Mouse (Mus musculus) stomach, embryonic 16.5 days (tissue): ENCODE measurements at regions not wholly inside any gene's neighbourhood (a gene's known extent, or its start where the extent isn't known, plus 50 kb on each side); places are given as distances from the start of the nearest gene placed in this dataset.

ENCODE experiments used
- ATAC-seq: fragments of 200-750 bp; cut with Nextera tagmentation; 2 replicates; pipeline ENCODE4 v1.8.0; 2017; ENCODE audit warnings: moderate number of reproducible peaks, moderate TSS enrichment; ENCODE audit not compliant: insufficient read depth, low FRiP score
- H3K27ac ChIP-seq: fragments of 300-500 bp; sonication (generic); 2 replicates; pipeline ENCODE4 v1.5.1; 2014; ENCODE audit warnings: low read length
- H3K27me3 ChIP-seq: fragments of 300-500 bp; sonication (generic); 2 replicates; pipeline ENCODE4 v1.6.1; 2014; ENCODE audit warnings: low read length, control low read depth, mixed read lengths; ENCODE audit not compliant: control insufficient read depth, insufficient read depth
- H3K36me3 ChIP-seq: fragments of 300-500 bp; sonication (generic); 2 replicates; pipeline ENCODE4 v1.6.1; 2014; ENCODE audit warnings: low read length; ENCODE audit not compliant: control insufficient read depth, insufficient read depth
- H3K4me1 ChIP-seq: fragments of 300-500 bp; sonication (generic); 2 replicates; pipeline ENCODE4 v1.6.1; 2014; ENCODE audit warnings: low read length, control low read depth, mixed read lengths; ENCODE audit not compliant: control insufficient read depth, insufficient read depth
- H3K4me2 ChIP-seq: fragments of 300-500 bp; sonication (generic); 2 replicates; pipeline ENCODE4 v1.6.1; 2014; ENCODE audit warnings: low read depth, low read length, mixed read lengths
- H3K4me3 ChIP-seq: fragments of 300-500 bp; sonication (generic); replicated peaks from 2 replicates; pipeline ENCODE4 v1.5.1; 2014; ENCODE audit warnings: mild to moderate bottlenecking, low read length
- H3K9ac ChIP-seq: fragments of 300-500 bp; sonication (generic); 2 replicates; pipeline ENCODE4 v1.6.1; 2014; ENCODE audit warnings: low read length
- H3K9me3 ChIP-seq: fragments of 300-500 bp; sonication (generic); replicated peaks from 2 replicates; pipeline ENCODE4 v1.6.1; 2016; ENCODE audit warnings: low read length, control low read depth; ENCODE audit not compliant: control insufficient read depth
- WGBS: fragments of 180-500 bp; shearing (Covaris S2); extraction: QIAGEN DNeasy Blood & Tissue Kit; methylation state at CpG from one replicate; pipeline ENCODE4 v1.1.7; 2014; 5-methylcytosine and 5-hydroxymethylcytosine counted together

- 97% methylated on average over 12 of the region's 12 CpGs for WGBS
- H3K27me3 ChIP-seq = no peaks in the 10 kb centered on the region
- no peak overlapping the region for H3K4me3 ChIP-seq
- ATAC-seq = no peak
- no peak overlapping the region for H3K4me2 ChIP-seq
- H3K9me3 ChIP-seq = no peaks in the 10 kb centered on the region
- H3K27ac ChIP-seq = no peak overlapping the region
- H3K9ac ChIP-seq = no peak overlapping the region
- no peaks in the 10 kb centered on the region for H3K4me1 ChIP-seq
- no peaks in the 10 kb centered on the region for H3K36me3 ChIP-seq
Measured at GRCm38 (mm10) chr17:51362271-51362670, 183.1 kb upstream of the Tbc1d5 start.

DNA sequence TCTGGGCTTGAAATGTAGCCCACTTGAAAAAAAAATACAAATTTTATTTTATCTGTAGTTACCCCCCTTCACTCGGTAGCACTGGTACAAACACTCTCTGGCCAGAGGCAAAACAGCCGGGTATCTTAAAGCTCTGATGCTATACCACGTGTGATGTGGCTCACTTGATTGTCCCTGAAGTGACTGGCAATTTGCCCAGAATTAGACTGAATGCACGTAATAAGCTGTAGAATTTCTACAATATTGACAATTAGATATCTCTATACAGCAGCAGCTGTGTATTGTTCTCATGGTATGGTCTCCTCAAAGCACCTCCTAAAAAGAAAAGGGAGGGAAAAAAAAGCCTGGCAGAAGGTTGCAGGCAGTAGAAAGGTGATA is 179.2 kb upstream of the Tbc1d5 start:
- no peaks in the 10 kb centered on the region for H3K36me3 ChIP-seq
- no peak overlapping the region for H3K27ac ChIP-seq
- no peak overlapping the region for H3K4me3 ChIP-seq
- peak; percentile 60; the same call in 1 of the 2 replicates for ATAC-seq
- H3K9me3 ChIP-seq = no peaks in the 10 kb centered on the region
- no peaks in the 10 kb centered on the region for H3K4me1 ChIP-seq
- 20% methylated on average over 4 of the region's 4 CpGs for WGBS
- H3K4me2 ChIP-seq = no peak overlapping the region
- no peaks in the 10 kb centered on the region for H3K27me3 ChIP-seq
- no peak overlapping the region for H3K9ac ChIP-seq

- H3K4me3 ChIP-seq = no peak overlapping the region
- no peak for ATAC-seq
- H3K4me1 ChIP-seq = no peaks in the 10 kb centered on the region
- 54% methylated on average over 5 of the region's 5 CpGs for WGBS
- H3K9me3 ChIP-seq = no peaks in the 10 kb centered on the region
- H3K4me2 ChIP-seq = no peak overlapping the region
- no peak overlapping the region for H3K27ac ChIP-seq
- H3K27me3 ChIP-seq = no peaks in the 10 kb centered on the region
- H3K36me3 ChIP-seq = no peaks in the 10 kb centered on the region
- no peak overlapping the region for H3K9ac ChIP-seq
Measured at GRCm38 (mm10) chr17:51357690-51358361, 178.7 kb upstream of the Tbc1d5 start.

- Histone ChIP-seq H3K4me3 (no peak overlapping the region), H3K9ac (no peak overlapping the region), H3K27ac (no peak overlapping the region), H3K9me3 (no peaks in the 10 kb centered on the region), H3K4me1 (no peaks in the 10 kb centered on the region), H3K27me3 (no peaks in the 10 kb centered on the region), H3K36me3 (no peaks in the 10 kb centered on the region), H3K4me2 (no peak overlapping the region)
- 80% methylated on average over 8 of the region's 8 CpGs for WGBS
- ATAC-seq = no peak
Measured at GRCm38 (mm10) chr17:51356447-51356846, 177.3 kb upstream of the Tbc1d5 start.

DNA sequence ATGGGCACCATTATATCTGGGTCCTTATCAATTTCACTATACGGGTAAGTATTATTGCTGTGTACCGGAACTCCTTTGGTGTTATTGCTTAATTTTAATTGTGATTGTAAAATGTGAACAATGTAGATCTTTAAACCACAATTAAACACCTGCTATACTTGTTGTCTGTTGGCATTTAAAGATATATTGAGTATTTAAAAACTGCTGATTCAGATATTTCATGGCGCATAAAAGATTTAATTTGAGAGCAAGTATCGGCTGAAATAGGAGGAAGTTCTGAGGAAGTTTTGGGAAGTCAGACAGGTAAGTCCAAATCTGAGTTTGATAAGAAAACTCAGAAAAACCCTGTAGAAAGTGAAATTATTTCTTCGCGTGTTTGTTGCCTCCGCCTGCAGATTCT is 142.7 kb upstream of the Tbc1d5 start:
- Histone ChIP-seq H3K27ac (no peak overlapping the region), H3K9me3 (no peaks in the 10 kb centered on the region), H3K4me2 (no peak overlapping the region), H3K4me1 (no peaks in the 10 kb centered on the region), H3K9ac (no peak overlapping the region), H3K36me3 (no peaks in the 10 kb centered on the region), H3K4me3 (no peak overlapping the region), H3K27me3 (no peaks in the 10 kb centered on the region)
- no peak for ATAC-seq
- WGBS = 70% methylated on average over 7 of the region's 7 CpGs

DNA sequence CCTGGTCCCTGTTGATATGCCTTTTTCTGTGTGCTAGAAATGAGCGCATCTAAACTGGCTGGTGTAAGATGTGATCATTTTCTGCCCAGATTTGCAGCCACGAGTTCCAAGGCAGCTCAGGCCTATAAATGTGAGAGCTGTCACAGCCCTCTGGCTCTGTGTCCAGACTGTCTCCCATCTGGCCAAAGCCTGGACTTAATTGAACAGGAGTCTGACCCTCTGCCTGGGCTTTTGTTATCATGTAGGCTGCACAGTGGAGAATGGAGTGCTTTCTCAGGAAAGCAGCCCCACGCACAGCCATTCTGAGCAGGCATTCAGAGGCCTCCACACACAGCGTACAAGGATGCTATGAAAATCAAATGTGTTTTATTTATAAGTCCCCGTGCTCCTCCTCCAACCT is 141.9 kb upstream of the Tbc1d5 start:
- 78% methylated on average over 5 of the region's 5 CpGs for WGBS
- H3K27ac ChIP-seq = no peak overlapping the region
- ATAC-seq = no peak
- H3K4me2 ChIP-seq = no peak overlapping the region
- H3K27me3 ChIP-seq = no peaks in the 10 kb centered on the region
- H3K9ac ChIP-seq = no peak overlapping the region
- H3K4me1 ChIP-seq = no peaks in the 10 kb centered on the region
- H3K4me3 ChIP-seq = no peak overlapping the region
- H3K36me3 ChIP-seq = no peaks in the 10 kb centered on the region
- H3K9me3 ChIP-seq = no peaks in the 10 kb centered on the region

DNA sequence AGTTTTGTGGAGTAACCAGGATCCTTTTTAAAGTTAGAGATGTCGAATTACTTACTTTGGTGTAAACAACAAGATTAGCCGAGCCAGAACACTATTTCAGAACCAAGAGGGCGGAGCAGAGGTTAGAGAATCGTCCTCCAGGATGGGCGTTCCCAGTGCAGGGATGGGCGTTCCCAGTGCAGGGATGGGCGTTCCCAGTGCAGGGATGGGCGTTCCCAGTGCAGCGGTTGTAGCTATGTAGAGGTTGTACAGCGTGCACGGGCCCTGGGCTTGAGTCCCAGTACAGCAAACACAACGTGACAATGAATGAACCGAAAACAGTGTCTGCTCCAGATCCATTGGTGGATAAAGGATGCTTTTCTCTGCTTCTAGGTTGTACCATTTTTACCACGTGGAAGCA is 125.8 kb upstream of the Tbc1d5 start:
- WGBS = 47% methylated on average over 14 of the region's 14 CpGs
- Histone ChIP-seq H3K4me2 (0 out of 2 replicates have a peak overlapping the region, but pooled peaks have one; percentile 19), H3K4me1 (no peaks in the 10 kb centered on the region), H3K36me3 (no peaks in the 10 kb centered on the region), H3K27ac (no peak overlapping the region), H3K4me3 (no peak overlapping the region), H3K9me3 (no peaks in the 10 kb centered on the region), H3K9ac (no peak overlapping the region), H3K27me3 (no peaks in the 10 kb centered on the region)
- no peak for ATAC-seq

DNA sequence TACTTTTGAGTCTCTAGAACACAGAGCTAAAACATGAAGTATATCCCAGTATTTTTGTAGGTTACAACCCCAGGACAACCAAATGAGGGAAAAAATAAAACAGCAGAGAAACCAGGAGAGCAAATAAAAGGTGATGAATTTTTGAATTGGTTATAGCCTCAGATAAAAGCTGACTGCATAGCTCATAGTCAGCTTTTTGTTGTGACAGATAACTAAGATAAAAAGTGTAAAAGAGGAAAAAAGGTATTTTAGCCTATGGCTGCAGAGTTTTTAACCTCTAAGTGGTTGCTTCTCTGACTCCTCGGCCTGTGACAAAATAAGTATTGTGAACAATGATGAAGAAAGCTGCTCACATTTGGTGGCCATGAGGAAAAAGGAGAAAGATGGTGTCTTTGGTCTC is 111.6 kb upstream of the Tbc1d5 start:
- no peaks in the 10 kb centered on the region for H3K4me1 ChIP-seq
- H3K4me3 ChIP-seq = no peak overlapping the region
- H3K27ac ChIP-seq = no peak overlapping the region
- 85% methylated on average over 1 of the region's 1 CpGs for WGBS
- H3K9ac ChIP-seq = no peak overlapping the region
- no peaks in the 10 kb centered on the region for H3K36me3 ChIP-seq
- H3K27me3 ChIP-seq = no peaks in the 10 kb centered on the region
- H3K9me3 ChIP-seq = no peaks in the 10 kb centered on the region
- H3K4me2 ChIP-seq = no peak overlapping the region
- no peak for ATAC-seq

GRCm38 (mm10) chr17:51288751-51289150 is 109.6 kb upstream of the Tbc1d5 start:
- no peak overlapping the region for H3K27ac ChIP-seq
- no peaks in the 10 kb centered on the region for H3K4me1 ChIP-seq
- no peak overlapping the region for H3K4me2 ChIP-seq
- no peak overlapping the region for H3K4me3 ChIP-seq
- 77% methylated on average over 7 of the region's 7 CpGs for WGBS
- no peak for ATAC-seq
- H3K9ac ChIP-seq = no peak overlapping the region
- no peaks in the 10 kb centered on the region for H3K36me3 ChIP-seq
- H3K27me3 ChIP-seq = no peaks in the 10 kb centered on the region
- H3K9me3 ChIP-seq = no peaks in the 10 kb centered on the region
